8 mouse cellular contexts compared by ENCODE assay signal in genomic region chr2:49451637-49452211, GRCm38 (mm10). TPM values are rescaled to one million over a fixed set of nuclear protein-coding genes. Genes with fewer than 3 reads are reported as not detected.
DNase-seq lines count a peak whose midpoint lies in the region; ATAC-seq and TF ChIP-seq lines count a peak whose summit lies in the region.

No protein-coding gene starts in this region.

- peak overlapping the region; percentile 92 for H3K4me2 ChIP-seq in heart, embryonic 12.5 days
- peak overlapping the region; percentile 91 for H3K4me2 ChIP-seq in kidney, postnatal 0 days (ENCODE audit: low read length)
- peak overlapping the region; percentile 83 for H3K4me2 ChIP-seq in liver, embryonic 11.5 days
- peak overlapping the region; percentile 85 for H3K4me2 ChIP-seq in stomach, embryonic 16.5 days (ENCODE audit: low read depth, low read length)

- under 1% methylated on average over 47 of the region's 64 CpGs for WGBS in heart, embryonic 12.5 days
- WGBS in kidney, postnatal 0 days = under 1% methylated on average over 38 of the region's 64 CpGs
- under 1% methylated on average over 46 of the region's 64 CpGs for WGBS in liver, embryonic 11.5 days
- WGBS in stomach, embryonic 16.5 days = under 1% methylated on average over 49 of the region's 64 CpGs

- H3K9ac ChIP-seq in heart, embryonic 12.5 days = peak overlapping the region; percentile 99
- H3K9ac ChIP-seq in kidney, postnatal 0 days (ENCODE audit: low read depth, low read length) = peak overlapping the region; percentile 98
- H3K9ac ChIP-seq in liver, embryonic 11.5 days (ENCODE audit: low read depth, low read length) = peak overlapping the region; percentile 95
- peak overlapping the region; percentile 98 for H3K9ac ChIP-seq in stomach, embryonic 16.5 days (ENCODE audit: low read length)

- no peaks in the 10 kb centered on the region for H3K9me3 ChIP-seq in heart, embryonic 12.5 days (replicated peaks)
- H3K9me3 ChIP-seq in kidney, postnatal 0 days (replicated peaks; ENCODE audit: low read length) = no peaks in the 10 kb centered on the region
- no peaks in the 10 kb centered on the region for H3K9me3 ChIP-seq in liver, embryonic 11.5 days (ENCODE audit: control insufficient read depth, low read length)
- no peaks in the 10 kb centered on the region for H3K9me3 ChIP-seq in stomach, embryonic 16.5 days (replicated peaks; ENCODE audit: control insufficient read depth, low read length)

- peak; percentile 79 for ATAC-seq in erythroid progenitor cell, adult 5-6 weeks (replicated peaks; ENCODE audit: low FRiP score, poor library complexity, severe bottlenecking)
- ATAC-seq in heart, embryonic 12.5 days (ENCODE audit: insufficient number of reproducible peaks, low FRiP score) = peak; percentile 92
- ATAC-seq in kidney, postnatal 0 days (replicated peaks; ENCODE audit: low FRiP score, low read depth) = peak; percentile 94
- ATAC-seq in liver, embryonic 11.5 days (replicated peaks; ENCODE audit: low FRiP score) = peak; percentile 83
- peak; percentile 90 for ATAC-seq in stomach, embryonic 16.5 days (ENCODE audit: insufficient read depth, low FRiP score)

- peak overlapping the region; percentile 99 for H3K27ac ChIP-seq in heart, embryonic 12.5 days (ENCODE audit: poor library complexity, severe bottlenecking)
- H3K27ac ChIP-seq in kidney, postnatal 0 days = peak overlapping the region; percentile 99
- peak overlapping the region; percentile 97 for H3K27ac ChIP-seq in liver, embryonic 11.5 days (ENCODE audit: low read depth, low read length)
- H3K27ac ChIP-seq in stomach, embryonic 16.5 days (ENCODE audit: low read length) = peak overlapping the region; percentile 99

- TF ChIP-seq CTCF in kidney, postnatal 0 days (IDR thresholded peaks at IDR 0.05; ENCODE audit: low read depth) = peak; percentile 50

- DNase-seq in CD4-positive, CD25-positive, alpha-beta regulatory T cell, adult 2 months (ENCODE audit: low read depth, low spot score) = peak; percentile 97
- peak; percentile 87 for DNase-seq in brain, embryonic 18.5 days (ENCODE audit: low read depth, low spot score)
- DNase-seq in kidney, postnatal 0 days (ENCODE audit: low spot score) = peak; percentile 95
- DNase-seq in liver, embryonic 11.5 days (ENCODE audit: low spot score) = peak; percentile 88
- peak; percentile 99 for DNase-seq in naive thymus-derived CD4-positive, alpha-beta T cell, adult 2 months (ENCODE audit: low read depth)

- peak overlapping the region; percentile 92 for H3K4me3 ChIP-seq in heart, embryonic 12.5 days
- peak overlapping the region; percentile 83 for H3K4me3 ChIP-seq in kidney, postnatal 0 days (replicated peaks; ENCODE audit: low read depth, low read length)
- H3K4me3 ChIP-seq in liver, embryonic 11.5 days (ENCODE audit: low read depth, low read length) = peak overlapping the region; percentile 76
- peak overlapping the region; percentile 96 for H3K4me3 ChIP-seq in stomach, embryonic 16.5 days (replicated peaks; ENCODE audit: low read length)

- no peaks in the 10 kb centered on the region for H3K27me3 ChIP-seq in heart, embryonic 12.5 days (replicated peaks)
- H3K27me3 ChIP-seq in kidney, postnatal 0 days (ENCODE audit: insufficient read depth, low read length) = no peaks in the 10 kb centered on the region
- no peaks in the 10 kb centered on the region for H3K27me3 ChIP-seq in liver, embryonic 11.5 days (replicated peaks; ENCODE audit: control insufficient read depth, insufficient read depth, low read length)
- no peaks in the 10 kb centered on the region for H3K27me3 ChIP-seq in stomach, embryonic 16.5 days (ENCODE audit: control insufficient read depth, insufficient read depth, low read length)

- H3K36me3 ChIP-seq in heart, embryonic 12.5 days = no peaks in the 10 kb centered on the region
- no peaks in the 10 kb centered on the region for H3K36me3 ChIP-seq in kidney, postnatal 0 days (ENCODE audit: insufficient read depth, low read length)
- no peaks in the 10 kb centered on the region for H3K36me3 ChIP-seq in liver, embryonic 11.5 days (ENCODE audit: control insufficient read depth, insufficient read depth, low read length)
- no peaks in the 10 kb centered on the region for H3K36me3 ChIP-seq in stomach, embryonic 16.5 days (ENCODE audit: control insufficient read depth, insufficient read depth, low read length)

- peaks cover 8% of the 10 kb centered on the region for H3K4me1 ChIP-seq in heart, embryonic 12.5 days (replicated peaks)
- H3K4me1 ChIP-seq in kidney, postnatal 0 days (replicated peaks; ENCODE audit: insufficient read depth, low read length) = no peaks in the 10 kb centered on the region
- no peaks in the 10 kb centered on the region; the same call in none of the 2 replicates for H3K4me1 ChIP-seq in liver, embryonic 11.5 days (replicated peaks; ENCODE audit: control insufficient read depth, insufficient read depth, low read length)
- no peaks in the 10 kb centered on the region; the same call in 1 of the 2 replicates for H3K4me1 ChIP-seq in stomach, embryonic 16.5 days (ENCODE audit: control insufficient read depth, insufficient read depth, low read length)

RNA-seq across cellular contexts. Expression of gene Epc2, which starts 0.4 kb away (rescaled TPM):
- total RNA-seq in erythroid progenitor cell, adult 5-6 weeks (2015; ENCODE audit: low replicate concordance) = 10.1 and 15.5 TPM in 2 replicates
- total RNA-seq in erythroid progenitor cell, adult 5-6 weeks (2017; ENCODE audit: low replicate concordance) = 23.4 and 32.5 TPM in 2 replicates
- polyA plus RNA-seq in heart, embryonic 12.5 days (2016; fragmentation: Nextera tagmentation; extraction: Ambion mirVana) = 5.5 and 5.8 TPM in 2 replicates
- 5.8 and 6.7 TPM in 2 replicates for polyA plus RNA-seq in kidney, postnatal 0 days (2015; fragmentation: Nextera tagmentation; extraction: Ambion mirVana)
- 4.3 and 6.0 TPM in 2 replicates for polyA plus RNA-seq in liver, embryonic 11.5 days (2014; fragmentation: Nextera tagmentation; extraction: Ambion mirVana)
- 4.7 and 6.1 TPM in 2 replicates for polyA plus RNA-seq in stomach, embryonic 16.5 days (2015; fragmentation: Nextera tagmentation; extraction: Ambion mirVana)

Comparison
In these comparisons a context has a peak if more than half of its experiments do, and no peak if none do; other contexts are left out.
1. Peak in every context shown above with its lines: DNase-seq, ATAC-seq, H3K4me3 ChIP-seq and H3K27ac ChIP-seq.